Mouse (Mus musculus) frontal cortex, postnatal 10 days (tissue): ENCODE results near the gene Ptprr.
A peak's percentile ranks its signal among the peaks of the same experiment; 100 is the strongest.

Source experiments
- DNase-seq, 2 experiments: peaks; one replicate each; pipeline ENCODE4 v3.0.0; 2022; ENCODE audit warnings: low spot score in 2 of 2, mixed read lengths in 1 of 2

The Ptprr gene

GRCm38 (mm10) chr10:116196596-116197415 is 178.8 kb downstream of the Ptprr start:
- DNase-seq = no peak

DNA sequence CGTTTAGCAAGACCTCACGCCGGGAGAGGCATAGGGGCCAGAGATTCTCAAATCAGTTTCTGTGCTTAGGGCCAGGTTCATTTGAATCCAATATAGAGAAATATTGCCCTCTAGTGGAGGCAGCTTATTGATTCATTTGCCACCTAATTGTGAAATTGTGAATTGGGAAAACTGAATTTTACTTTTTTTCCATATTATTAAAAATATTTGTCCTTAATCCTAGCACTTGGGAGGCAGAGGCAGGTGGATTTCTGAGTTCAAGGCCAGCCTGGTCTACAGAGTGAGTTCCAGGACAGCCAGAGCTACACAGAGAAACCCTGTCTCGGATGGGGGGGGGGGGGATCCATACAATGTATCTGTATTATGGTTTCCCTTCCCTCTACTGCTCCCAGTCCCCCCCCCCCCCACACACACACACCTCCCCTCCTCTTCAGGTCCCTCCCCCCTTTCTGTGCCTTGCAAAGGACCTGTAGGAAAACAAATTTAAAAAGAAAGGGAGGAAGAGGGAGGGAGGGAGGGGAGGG is 179.5 kb downstream of the Ptprr start:
- no peak for DNase-seq

- no peak for DNase-seq
These were observed 181.0 kb downstream of the Ptprr start for GRCm38 (mm10) chr10:116199035-116199434.

- no peak for DNase-seq
These were observed 183.5 kb downstream of the Ptprr start for GRCm38 (mm10) chr10:116201542-116201941.

GRCm38 (mm10) chr10:116205580-116206358 is 187.8 kb downstream of the Ptprr start:
- no peak for DNase-seq

DNA sequence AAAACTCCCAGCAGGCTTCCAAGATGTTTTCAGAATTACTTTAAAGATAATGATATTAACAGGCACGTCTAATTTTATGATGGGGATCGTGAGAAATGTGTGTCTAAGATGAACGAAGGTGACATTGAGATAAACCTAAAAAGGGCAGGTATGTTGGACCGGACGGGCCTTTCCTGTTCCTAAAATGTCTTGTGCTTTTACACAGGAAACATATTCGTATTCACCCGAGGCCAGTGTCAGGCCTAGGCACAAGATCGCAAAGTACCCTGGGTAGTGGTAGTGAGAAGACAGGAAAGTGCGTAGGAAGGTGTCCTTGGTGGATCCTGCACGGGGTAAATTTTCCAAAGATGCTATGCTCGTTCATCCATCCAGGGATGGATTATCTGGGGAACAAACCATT is 188.4 kb downstream of the Ptprr start:
- no peak for DNase-seq

GRCm38 (mm10) chr10:116207987-116208726 is 190.1 kb downstream of the Ptprr start:
- DNase-seq = peak in 1 of 2 experiments; percentile 41

- DNase-seq = no peak
These were observed 190.7 kb downstream of the Ptprr start for GRCm38 (mm10) chr10:116208727-116209115.

- DNase-seq = no peak
These were observed 194.1 kb downstream of the Ptprr start for GRCm38 (mm10) chr10:116212127-116212526.

DNA sequence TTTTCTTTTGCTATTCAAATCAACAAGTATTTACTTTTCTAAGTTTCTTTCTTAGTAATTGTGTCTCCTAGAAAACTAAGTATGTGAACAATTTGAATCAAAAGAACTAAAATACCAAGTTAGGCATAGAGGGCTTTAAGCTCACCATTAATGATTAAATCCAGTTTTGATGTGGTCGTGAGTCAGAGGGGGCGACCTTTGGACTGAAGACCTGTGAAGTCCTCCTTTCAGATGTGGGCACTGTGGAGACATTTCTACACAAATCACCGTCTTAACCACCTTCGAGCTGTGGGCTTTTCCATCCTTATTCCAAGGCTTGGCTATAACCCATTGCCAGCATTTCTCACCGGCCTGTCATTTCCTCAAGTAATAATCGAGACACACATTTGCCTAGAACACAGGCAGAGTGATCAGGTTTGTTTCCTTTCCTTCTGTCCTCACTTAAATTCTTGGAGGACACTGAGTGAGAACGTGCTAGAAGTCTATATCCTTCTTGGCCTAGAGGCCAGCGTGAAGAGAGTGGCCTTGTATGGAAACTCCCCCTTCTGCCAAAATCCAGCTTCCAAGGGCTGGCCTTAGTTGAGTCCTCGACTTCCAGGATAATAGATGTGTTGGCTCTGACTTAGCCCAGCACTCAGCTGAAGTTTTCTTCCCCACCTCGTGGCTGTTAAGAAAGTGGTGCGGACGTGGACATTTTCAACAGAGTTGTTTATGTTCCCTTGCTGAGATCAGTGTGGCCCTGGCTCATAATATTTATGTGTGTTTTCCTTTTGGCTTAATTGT is 202.5 kb downstream of the Ptprr start:
- no peak for DNase-seq

DNA sequence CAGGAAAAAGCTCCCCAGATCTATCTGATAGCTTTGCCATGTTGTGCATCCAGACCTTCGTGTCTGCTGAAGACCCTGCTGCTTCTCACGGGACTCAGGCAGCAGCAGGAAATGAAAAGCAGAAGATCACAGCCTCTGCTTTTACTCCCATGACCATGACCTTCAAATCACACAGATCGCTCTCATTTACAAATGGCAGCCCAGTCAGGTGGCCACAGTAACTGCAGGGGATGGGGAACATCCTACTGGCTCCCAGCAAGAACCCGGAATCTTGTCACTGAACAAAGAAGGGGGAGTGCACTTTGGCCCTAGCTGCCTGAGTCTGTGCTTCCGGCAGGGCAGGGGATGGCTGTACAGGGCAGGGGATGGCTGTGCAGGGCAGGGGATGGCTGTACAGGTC is 217.3 kb downstream of the Ptprr start:
- no peak for DNase-seq

DNA sequence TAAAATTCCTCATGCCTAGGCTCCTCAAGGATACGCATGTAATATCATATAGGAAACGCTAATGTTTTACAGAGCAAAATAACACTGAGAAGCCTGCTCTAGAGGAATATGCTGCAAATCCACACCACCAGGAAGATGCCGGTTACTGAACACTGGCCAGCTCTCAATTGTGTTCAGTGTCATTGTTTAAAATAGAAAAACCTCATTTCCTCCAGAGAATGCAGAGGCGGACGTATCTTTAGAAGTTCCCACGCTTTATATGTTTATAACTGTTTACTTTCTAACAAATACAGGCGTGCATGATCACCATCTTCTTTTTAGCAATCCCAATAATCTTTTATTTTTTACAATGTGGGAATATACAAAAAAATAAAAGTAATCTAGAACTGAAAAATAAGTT is 224.2 kb downstream of the Ptprr start:
- DNase-seq = no peak

GRCm38 (mm10) chr10:116243373-116243772 is 225.4 kb downstream of the Ptprr start:
- DNase-seq = no peak

DNA sequence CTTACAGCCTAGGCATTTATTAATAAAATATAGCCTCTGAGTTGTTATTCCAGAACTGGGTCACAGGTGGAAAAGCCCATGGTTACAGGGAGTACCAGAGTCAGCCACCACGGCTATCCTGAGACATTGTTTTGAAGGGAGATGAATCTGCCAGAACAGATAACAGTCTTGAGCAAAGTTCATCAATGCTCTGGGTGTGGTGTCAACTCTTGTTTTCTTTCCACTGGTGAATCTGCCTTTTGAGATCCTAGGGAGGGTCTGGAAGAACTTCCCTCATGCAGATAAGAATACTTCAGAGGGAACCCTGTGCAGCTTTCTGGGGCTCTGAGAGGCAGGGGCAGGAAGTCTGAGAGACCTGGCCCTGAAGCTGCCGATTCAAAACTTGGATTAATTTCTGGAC is 227.6 kb downstream of the Ptprr start:
- no peak for DNase-seq

GRCm38 (mm10) chr10:116252668-116253067 is 234.7 kb downstream of the Ptprr start:
- no peak for DNase-seq

- DNase-seq = no peak
These were observed 236.0 kb downstream of the Ptprr start for GRCm38 (mm10) chr10:116253972-116254371.

DNA sequence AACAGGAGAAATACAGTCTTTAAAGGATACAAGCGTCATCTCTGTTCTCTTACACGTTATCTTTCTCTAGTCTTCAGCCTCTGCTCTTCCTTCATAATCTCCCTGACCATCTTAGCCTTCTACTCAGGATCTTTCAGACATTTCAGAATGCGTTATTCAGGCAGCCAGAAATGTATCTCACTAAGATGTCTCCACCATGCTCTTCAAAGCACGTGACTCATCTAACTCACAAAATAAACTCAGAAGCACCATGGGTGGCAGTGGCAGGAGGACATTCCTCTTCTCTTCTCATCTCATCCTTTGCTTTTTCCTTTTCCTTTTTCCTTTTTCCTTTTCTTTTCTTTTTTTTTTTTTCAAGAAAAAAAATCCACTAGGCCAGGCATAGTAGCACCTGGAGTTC is 241.3 kb downstream of the Ptprr start:
- DNase-seq = no peak

DNA sequence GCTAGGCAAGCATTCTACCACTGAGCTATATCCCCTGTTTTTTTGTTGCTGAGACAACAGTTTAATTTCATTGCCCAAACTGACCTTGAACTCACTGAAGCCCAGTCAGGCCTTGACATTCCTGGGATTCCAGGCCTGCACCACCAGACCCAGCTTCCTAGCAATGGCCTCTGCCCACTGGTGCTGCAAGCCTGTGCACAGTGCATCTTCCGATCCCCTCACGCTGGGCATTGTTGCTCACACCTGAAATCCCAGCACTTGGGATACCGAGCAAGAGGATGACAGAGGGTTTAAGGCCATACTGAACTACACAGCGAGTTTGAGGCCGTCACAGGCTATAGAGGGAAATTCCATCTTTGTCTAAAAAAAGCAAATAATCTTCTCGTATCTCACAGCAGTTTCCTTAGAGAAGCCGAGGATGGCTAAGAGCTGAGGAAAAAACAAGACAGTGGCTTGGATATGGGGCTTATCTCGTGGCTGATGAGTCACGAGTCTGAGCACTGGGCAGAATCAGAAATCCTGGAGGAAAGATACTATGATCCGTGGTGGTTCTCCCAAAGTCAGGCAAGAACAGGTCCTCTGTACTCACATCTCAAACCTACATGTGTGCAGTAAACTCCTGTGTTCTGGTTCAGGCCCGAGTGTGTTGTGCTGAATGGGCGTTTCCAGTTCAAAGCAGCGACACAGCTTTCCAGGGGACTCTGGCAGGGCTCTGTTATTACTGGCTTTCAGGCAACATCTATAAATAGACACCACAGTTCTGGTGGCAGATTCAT is 242.8 kb downstream of the Ptprr start:
- peak in 1 of 2 experiments; percentile 34 for DNase-seq

GRCm38 (mm10) chr10:116261559-116261958 is 243.5 kb downstream of the Ptprr start:
- no peak for DNase-seq

DNA sequence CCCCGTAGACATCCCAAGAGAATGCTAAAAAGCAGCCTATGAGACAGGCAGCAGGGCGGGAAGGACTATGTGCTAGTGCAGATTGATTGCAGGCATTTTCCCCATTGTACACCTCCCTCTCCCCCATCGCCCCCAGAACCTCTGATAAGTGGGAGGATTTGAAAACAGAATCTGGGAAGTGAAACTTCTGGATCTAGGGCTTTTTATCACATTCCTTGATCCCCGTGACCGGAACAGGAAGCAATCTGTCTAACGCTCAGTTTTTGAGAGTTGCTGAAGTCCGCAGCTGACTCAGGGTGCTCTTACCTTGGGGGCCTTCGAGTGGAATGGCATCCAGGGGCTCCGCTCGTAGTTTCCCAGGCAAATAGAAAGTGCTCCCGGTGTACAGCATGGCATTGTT is 246.5 kb downstream of the Ptprr start:
- no peak for DNase-seq
